In genomic region chr16:85231908-85232467, GRCm38 (mm10) we compare ENCODE assay signal across 24 mouse cellular contexts. TPM values are rescaled to one million over a fixed set of nuclear protein-coding genes. Genes with fewer than 3 reads are reported as not detected.
DNase-seq lines count a peak whose midpoint lies in the region; ATAC-seq lines count a peak whose summit lies in the region.
"Had no signal": no experiment of that assay in that cellular context is flagged by ENCODE, and none has a peak within 500 bp of the region (broad histone marks: within the 10 kb centered on the region; RNA-seq: fewer than 3 reads in every experiment).

No protein-coding gene starts in this region.

- H3K27ac ChIP-seq in kidney, embryonic 15.5 days, result no peak overlapping the region
- no peak overlapping the region for H3K27ac ChIP-seq in forebrain, embryonic 12.5 days
- H3K27ac ChIP-seq: heart, adult 2 months; heart, embryonic 13.5 days; liver, embryonic 12.5 days had no signal

- 34% methylated on average over 6 of the region's 6 CpGs for WGBS in kidney, embryonic 15.5 days
- WGBS in forebrain, embryonic 12.5 days, result 39% methylated on average over 6 of the region's 6 CpGs

- H3K4me1 ChIP-seq in kidney, embryonic 15.5 days, result no peaks in the 10 kb centered on the region
- H3K4me1 ChIP-seq in forebrain, embryonic 12.5 days, result no peaks in the 10 kb centered on the region; the same call in 1 of the 2 replicates
- H3K4me1 ChIP-seq: heart, embryonic 13.5 days; liver, embryonic 12.5 days had no signal

- H3K4me2 ChIP-seq in kidney, embryonic 15.5 days, result no peak overlapping the region
- H3K4me2 ChIP-seq in forebrain, embryonic 12.5 days, result no peak overlapping the region
- H3K4me2 ChIP-seq: heart, embryonic 13.5 days; limb, embryonic 12.5 days; liver, embryonic 12.5 days; lung, embryonic 14.5 days had no signal

- H3K27me3 ChIP-seq in kidney, embryonic 15.5 days, result no peaks in the 10 kb centered on the region
- H3K27me3 ChIP-seq in forebrain, embryonic 12.5 days, result no peaks in the 10 kb centered on the region
- H3K27me3 ChIP-seq: heart, embryonic 13.5 days; limb, embryonic 12.5 days; liver, embryonic 12.5 days had no signal

- H3K4me3 ChIP-seq in kidney, embryonic 15.5 days (replicated peaks), result no peak overlapping the region
- no peak overlapping the region for H3K4me3 ChIP-seq in forebrain, embryonic 12.5 days (replicated peaks)
- H3K4me3 ChIP-seq: heart, adult 2 months; heart, embryonic 13.5 days; limb, embryonic 12.5 days; liver, embryonic 12.5 days had no signal

- peak; percentile 77 for ATAC-seq in kidney, embryonic 15.5 days (replicated peaks; ENCODE audit: low FRiP score)
- peak; percentile 30; the same call in 1 of the 2 replicates for ATAC-seq in forebrain, embryonic 12.5 days (ENCODE audit: low FRiP score)
- ATAC-seq: CD4-positive, CD25-positive, alpha-beta regulatory T cell, adult 4 months; intestine, postnatal 0 days; liver, embryonic 12.5 days had no signal

- DNase-seq in kidney, adult 18-20 months, result no peak
- DNase-seq in embryo, embryonic 10.5 days (ENCODE audit: low spot score), result peak; percentile 20
- DNase-seq in forelimb bud, embryonic 11.5 days (ENCODE audit: low read depth, low spot score), result peak; percentile 38
- DNase-seq in yolk sac, embryonic 10.5 days (ENCODE audit: low spot score), result no peak
- no peak for DNase-seq in ovary, adult 18-20 months (ENCODE audit: low spot score)
- no peak for DNase-seq in heart, adult 18-20 months
- DNase-seq: adrenal gland, postnatal 25 days; cerebellum, adult 9-10 months; gastrocnemius, postnatal 25 days; heart, adult 2 months; heart, postnatal 14 days; kidney, postnatal 36 days; lung, embryonic 14.5 days; midbrain, embryonic 14.5 days; retina, postnatal 1 day; right cerebral cortex, postnatal 25 days; thymus, postnatal 25 days had no signal

- H3K9ac ChIP-seq in kidney, embryonic 15.5 days, result no peak overlapping the region
- no peak overlapping the region for H3K9ac ChIP-seq in forebrain, embryonic 12.5 days
- H3K9ac ChIP-seq: heart, embryonic 13.5 days; limb, embryonic 12.5 days; liver, embryonic 12.5 days; lung, embryonic 14.5 days had no signal

- H3K36me3 ChIP-seq in kidney, embryonic 15.5 days, result no peaks in the 10 kb centered on the region
- no peaks in the 10 kb centered on the region for H3K36me3 ChIP-seq in forebrain, embryonic 12.5 days (replicated peaks)
- H3K36me3 ChIP-seq: heart, embryonic 13.5 days; limb, embryonic 12.5 days; liver, embryonic 12.5 days had no signal

- H3K9me3 ChIP-seq in kidney, embryonic 15.5 days (replicated peaks), result no peaks in the 10 kb centered on the region
- H3K9me3 ChIP-seq in forebrain, embryonic 12.5 days, result no peaks in the 10 kb centered on the region
- H3K9me3 ChIP-seq: heart, embryonic 13.5 days; limb, embryonic 12.5 days; liver, embryonic 12.5 days had no signal

RNA-seq across cellular contexts. Expression of gene App, which starts 58.4 kb away (rescaled TPM):
- 269 and 292 TPM in 2 replicates for polyA plus RNA-seq in kidney, embryonic 15.5 days (2015; fragmentation: Nextera tagmentation; extraction: Ambion mirVana)
- 166 and 171 TPM in 2 replicates for polyA plus RNA-seq in forebrain, embryonic 12.5 days (2016; fragmentation: Nextera tagmentation; extraction: Ambion mirVana)
- total RNA-seq in heart, adult 18-20 months (2021), result 100 to 1,000 TPM; 132 to 140 TPM

Comparison
In these comparisons a context has a peak if more than half of its experiments do, and no peak if none do; other contexts are left out.
1. DNase-seq: peak in embryo, embryonic 10.5 days (single experiment) and forelimb bud, embryonic 11.5 days (single experiment); none in kidney, adult 18-20 months (single experiment), yolk sac, embryonic 10.5 days (single experiment), ovary, adult 18-20 months (single experiment) and heart, adult 18-20 months (0 of 2).